Mouse (Mus musculus): ENCODE measurements around the gene Cabp7.

Gene Cabp7

DNA sequence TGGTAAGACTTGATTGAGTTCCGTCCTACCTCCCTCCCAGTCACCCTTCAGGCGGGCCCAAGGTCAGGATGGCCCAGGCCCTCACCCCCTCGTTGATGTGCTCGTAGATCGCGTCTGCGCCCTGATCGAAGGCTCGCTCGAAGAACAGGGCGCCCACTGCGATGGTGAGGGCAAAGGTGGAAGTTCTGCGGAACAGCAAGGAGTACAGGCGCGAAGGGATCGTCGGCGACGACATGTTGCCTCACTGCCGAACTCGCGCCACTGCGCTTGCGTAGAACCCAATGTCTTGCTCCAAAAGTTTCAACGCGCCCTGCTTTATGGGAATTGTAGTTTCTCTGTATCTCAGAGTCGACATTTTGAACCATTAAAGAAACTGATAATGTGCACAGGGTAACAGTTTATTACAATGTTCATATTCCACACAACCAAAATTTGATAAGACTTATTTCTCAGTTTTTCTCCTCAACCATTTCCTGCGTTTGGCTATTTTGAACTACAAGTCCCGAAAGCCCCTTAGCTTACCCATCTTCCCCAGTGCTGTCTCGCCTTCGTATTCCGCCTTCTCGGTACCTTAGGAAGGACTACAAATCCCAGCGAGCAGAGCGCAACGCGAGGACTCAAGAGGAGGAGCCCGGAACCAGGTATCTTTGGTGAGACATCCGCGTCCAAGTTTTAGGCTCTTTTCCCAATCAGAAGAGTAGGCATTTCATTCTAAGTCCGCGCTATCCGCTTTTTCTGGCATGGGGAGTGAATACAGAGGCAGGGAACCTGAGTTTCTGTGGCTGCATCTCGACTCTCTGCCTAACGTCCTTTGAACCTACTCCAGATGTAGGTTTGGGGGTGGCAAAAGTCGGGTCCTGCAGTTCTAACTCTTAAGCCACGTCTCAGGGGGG, 42.3 kb downstream of the Cabp7 start, which contains the start of the genes Uqcr10 and Zmat5:
Uqcr10 (minus strand) TSS at position 271 of the 893 bp plus-strand sequence.
Zmat5 (plus strand) TSS at position 607 of the 893 bp plus-strand sequence.
- DNase-seq (ENCODE audit: low spot score), result peak; percentile 95

- no peak for DNase-seq (ENCODE audit: low spot score)
These were observed 42.9 kb downstream of the Cabp7 start for GRCm38 (mm10) chr11:4703688-4704071.

DNA sequence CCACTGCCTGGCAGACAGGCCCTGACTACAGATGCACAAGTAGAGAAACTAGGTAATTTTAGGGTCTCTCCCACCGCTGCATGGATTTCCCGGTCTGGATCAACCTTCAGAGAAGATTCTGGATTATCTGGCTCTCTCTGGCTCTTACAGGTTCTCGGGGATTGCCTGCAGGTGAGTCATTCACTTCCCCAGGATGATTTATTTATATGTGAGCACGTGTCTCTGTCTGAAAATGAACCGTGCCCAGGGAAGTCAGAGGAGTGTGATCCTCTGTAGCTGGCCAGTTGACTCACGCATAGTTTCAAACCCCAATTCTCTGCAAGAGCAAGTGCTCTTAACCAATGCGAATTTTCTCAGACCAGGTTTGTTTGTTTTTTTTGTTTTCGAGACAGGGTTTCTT, 45.9 kb downstream of the Cabp7 start:
- DNase-seq (ENCODE audit: low spot score), result no peak

DNA sequence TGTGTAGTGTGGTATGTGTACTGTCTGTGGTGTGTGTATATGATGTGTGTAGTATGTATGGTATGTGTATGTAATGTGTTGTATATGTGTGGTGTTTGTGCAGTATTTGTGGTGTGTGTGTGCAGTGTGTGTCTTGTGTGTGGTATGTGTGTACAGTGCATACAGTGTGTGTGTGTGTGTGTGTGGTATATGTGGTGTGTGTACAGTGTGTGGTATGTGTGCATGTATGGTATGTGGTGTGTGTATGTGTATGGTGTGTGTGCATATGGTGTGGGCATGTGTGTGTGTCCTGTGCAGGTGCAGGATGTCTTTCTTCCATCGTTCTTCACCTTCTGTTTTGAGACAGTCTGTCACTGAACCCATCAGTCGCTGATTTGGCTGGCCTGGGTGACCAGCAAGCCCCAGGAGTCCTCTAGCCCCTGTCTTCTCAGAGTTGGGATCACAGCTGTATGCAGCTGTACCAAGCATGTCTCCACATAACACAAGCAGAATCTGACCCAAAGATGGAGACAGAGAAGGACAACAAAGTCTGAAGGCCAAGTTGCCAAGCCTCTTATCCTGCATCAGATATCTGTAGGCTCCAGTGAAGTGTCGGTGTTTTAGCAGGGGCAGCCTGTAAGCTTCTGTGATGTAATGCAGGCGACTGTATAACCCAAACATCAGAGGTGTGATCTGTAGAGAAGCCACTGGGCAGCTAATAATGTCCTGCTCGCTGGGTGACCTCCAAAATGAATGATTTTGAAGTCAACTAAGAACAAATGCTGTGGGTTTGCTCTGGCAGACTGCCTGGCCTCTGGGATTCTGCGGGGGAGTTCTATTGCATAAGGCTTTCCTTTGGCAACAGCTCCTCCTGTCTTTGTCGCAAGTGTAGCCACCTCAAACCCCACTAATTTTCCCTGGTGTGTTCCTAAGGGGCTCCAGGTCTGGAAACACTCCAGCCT, 49.3 kb downstream of the Cabp7 start:
- DNase-seq (ENCODE audit: low spot score), result no peak

GRCm38 (mm10) chr11:4692162-4692561, 54.4 kb downstream of the Cabp7 start:
- DNase-seq (ENCODE audit: low spot score), result no peak

DNA sequence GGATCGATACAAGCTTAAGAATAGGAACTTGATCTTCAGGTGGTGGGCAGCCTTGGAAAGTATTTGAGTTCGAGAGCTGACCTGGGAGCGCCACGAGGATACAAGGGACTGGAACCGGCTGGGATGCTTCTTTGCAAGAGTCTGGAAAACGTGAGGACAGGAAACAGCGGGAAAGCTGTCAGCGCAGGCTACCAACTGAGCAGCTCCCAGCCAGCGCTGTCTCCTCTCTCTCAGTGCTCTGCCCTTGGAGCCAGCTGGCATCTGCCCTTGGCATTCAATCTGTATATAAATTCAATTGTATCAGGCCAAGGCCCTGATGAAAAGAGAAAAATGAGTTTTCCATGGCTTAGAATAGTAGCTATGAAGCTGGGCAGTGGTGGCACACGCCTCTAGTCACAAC, 55.4 kb downstream of the Cabp7 start:
- DNase-seq (ENCODE audit: low spot score), result no peak

DNA sequence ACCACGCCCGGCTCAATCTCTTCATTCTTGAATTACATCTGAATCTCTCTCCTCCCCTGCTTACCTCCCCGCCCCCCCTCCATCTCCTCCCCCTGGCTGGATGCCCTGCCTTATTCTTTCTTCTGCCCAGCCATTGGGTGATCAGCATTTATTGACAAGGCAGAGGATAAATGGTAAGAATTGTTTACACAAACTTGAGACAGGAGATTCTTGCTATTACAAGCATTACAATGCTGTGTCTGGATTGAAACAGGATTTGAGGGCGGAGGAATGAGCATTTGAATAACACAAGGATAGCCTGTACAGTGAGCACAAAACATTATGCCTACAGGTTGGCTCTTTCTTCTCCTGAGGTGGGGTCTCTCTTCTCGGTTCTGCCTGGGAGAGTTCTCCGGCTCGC, 56.2 kb downstream of the Cabp7 start:
- DNase-seq (ENCODE audit: low spot score), result no peak

- no peak for DNase-seq (ENCODE audit: low spot score)
These were observed 57.8 kb downstream of the Cabp7 start for GRCm38 (mm10) chr11:4688632-4689380.

DNA sequence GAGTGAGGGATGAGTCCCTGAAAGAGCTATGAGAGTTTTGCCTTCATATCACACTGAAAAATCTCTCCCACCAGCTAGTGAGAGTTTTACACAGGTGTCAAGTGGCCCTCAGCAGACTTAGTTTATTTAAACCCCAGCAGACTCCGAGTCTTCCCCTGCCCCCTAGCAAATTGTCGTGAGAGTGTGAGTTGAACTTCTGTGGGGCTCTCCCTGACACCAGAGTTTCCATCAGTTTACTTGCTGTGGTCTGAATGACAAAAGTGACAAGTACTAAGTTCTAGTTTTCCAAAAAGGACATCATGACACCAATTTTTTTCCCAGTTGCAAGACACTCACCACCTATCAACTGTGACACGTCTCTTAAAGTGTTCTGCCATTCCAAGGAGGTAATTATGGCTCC, 58.7 kb downstream of the Cabp7 start:
- no peak for DNase-seq (ENCODE audit: low spot score)

DNA sequence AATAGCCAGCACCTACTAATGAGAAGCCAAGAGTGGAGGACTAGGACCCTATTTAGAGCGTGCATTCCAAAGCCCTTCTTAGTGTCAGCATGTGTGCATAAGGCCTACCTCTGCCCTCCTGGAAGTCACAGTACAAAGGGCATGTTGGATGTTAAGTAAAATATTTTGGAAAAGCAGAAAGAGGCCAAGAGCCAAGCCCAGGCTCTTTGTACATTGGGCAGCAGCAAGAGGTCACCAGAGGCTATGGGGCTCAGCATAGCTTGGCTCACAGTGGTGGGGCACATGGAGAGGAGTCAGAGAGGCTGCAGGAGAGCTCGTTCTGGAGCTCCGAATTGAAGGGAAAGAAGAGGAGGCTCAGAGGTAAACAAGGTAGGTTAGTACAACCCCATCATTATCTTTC, 59.6 kb downstream of the Cabp7 start:
- no peak for DNase-seq (ENCODE audit: low spot score)
